Mouse (Mus musculus): Measurements from ENCODE around the gene Elmo3. TPM values are rescaled to one million over a fixed set of nuclear protein-coding genes. Genes with fewer than 3 reads are reported as not detected.

Gene Elmo3
- polyA plus RNA-seq, 1 experiment: 0.63 TPM

GRCm38 (mm10) chr8:105264024-105264982 is 41.1 kb upstream of the Elmo3 start, which contains the start of the genes Tradd and Fbxl8:
Tradd (minus strand) TSS chr8:105264609.
Fbxl8 (plus strand) TSS chr8:105264648.
- peaks cover 14% of the 10 kb centered on the region for H3K27me3 ChIP-seq (replicated peaks)
- H3K9me3 ChIP-seq: peaks cover 20% of the 10 kb centered on the region
- TF ChIP-seq FLI1 (IDR thresholded peaks at IDR 0.05; ENCODE audit: low read length) (no peak), GATA1 (IDR thresholded peaks at IDR 0.05; ENCODE audit: borderline replicate concordance, low read length) (no peak)
- H3K4me1 ChIP-seq: peaks cover 67% of the 10 kb centered on the region
- H3K36me3 ChIP-seq (replicated peaks; ENCODE audit: low read length): peaks cover 55% of the 10 kb centered on the region
- peak within 1 kb of the TSS; percentile 98 for H3K4me3 ChIP-seq (replicated peaks)

GRCm38 (mm10) chr8:105265128-105265527 is 40.3 kb upstream of the Elmo3 start:
- peaks cover 20% of the 10 kb centered on the region for H3K9me3 ChIP-seq
- H3K4me3 ChIP-seq (replicated peaks): peak overlapping the region; percentile 98
- peaks cover 49% of the 10 kb centered on the region for H3K36me3 ChIP-seq (replicated peaks; ENCODE audit: low read length)
- TF ChIP-seq GATA1 (IDR thresholded peaks at IDR 0.05; ENCODE audit: borderline replicate concordance, low read length) (no peak), FLI1 (IDR thresholded peaks at IDR 0.05; ENCODE audit: low read length) (no peak)
- peaks cover 67% of the 10 kb centered on the region for H3K4me1 ChIP-seq
- peaks cover 22% of the 10 kb centered on the region for H3K27me3 ChIP-seq (replicated peaks)

GRCm38 (mm10) chr8:105266775-105267174 is 38.6 kb upstream of the Elmo3 start:
- Histone ChIP-seq H3K27me3 (replicated peaks) (peaks cover 39% of the 10 kb centered on the region), H3K36me3 (replicated peaks; ENCODE audit: low read length) (peaks cover 36% of the 10 kb centered on the region), H3K4me3 (replicated peaks) (no peak overlapping the region), H3K4me1 (peaks cover 60% of the 10 kb centered on the region), H3K9me3 (peaks cover 16% of the 10 kb centered on the region)
- TF ChIP-seq GATA1 (IDR thresholded peaks at IDR 0.05; ENCODE audit: borderline replicate concordance, low read length): no peak
- no peak for TF ChIP-seq FLI1 (IDR thresholded peaks at IDR 0.05; ENCODE audit: low read length)

DNA sequence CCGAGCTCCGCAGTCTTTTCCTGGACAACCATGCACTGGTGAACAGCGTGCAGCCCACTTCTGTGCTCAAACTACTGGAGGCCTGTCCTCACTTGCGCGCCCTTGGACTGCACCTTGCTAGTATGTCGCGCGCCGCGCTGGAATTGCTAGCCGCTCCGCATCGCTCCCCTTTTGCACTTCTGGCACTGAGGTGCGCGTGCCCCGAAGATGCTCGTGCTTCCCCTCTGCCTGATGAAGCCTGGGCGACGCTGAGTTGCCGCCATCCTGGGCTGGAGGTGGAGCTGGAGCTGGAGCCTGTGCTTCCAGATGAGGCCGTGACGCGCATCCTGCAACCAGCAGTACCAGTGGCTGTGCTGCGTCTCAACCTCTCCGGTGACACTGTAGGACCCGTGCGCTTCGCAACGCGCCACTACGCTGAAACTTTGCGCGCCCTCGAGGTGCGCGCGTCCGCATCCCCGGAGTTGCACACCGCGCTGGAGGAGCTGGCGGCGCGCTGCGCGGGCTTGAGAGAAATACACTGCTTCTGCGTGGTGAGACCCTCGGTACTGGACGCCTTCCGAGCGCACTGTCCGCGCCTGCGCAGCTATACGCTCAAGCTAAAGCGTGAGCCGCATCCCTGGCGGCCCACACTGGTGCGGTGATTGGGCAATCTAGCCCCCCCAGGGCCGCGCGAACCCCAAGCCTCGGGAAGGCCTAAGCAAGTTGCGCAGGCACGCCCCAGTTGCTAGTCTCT is 36.9 kb upstream of the Elmo3 start:
- Histone ChIP-seq H3K4me3 (replicated peaks) (peak overlapping the region; percentile 16), H3K36me3 (replicated peaks; ENCODE audit: low read length) (peaks cover 32% of the 10 kb centered on the region), H3K27me3 (replicated peaks) (peaks cover 54% of the 10 kb centered on the region), H3K4me1 (peaks cover 55% of the 10 kb centered on the region), H3K9me3 (peaks cover 14% of the 10 kb centered on the region)
- TF ChIP-seq GATA1 (IDR thresholded peaks at IDR 0.05; ENCODE audit: borderline replicate concordance, low read length) (no peak), FLI1 (IDR thresholded peaks at IDR 0.05; ENCODE audit: low read length) (no peak)

GRCm38 (mm10) chr8:105269075-105269458 is 36.3 kb upstream of the Elmo3 start:
- Histone ChIP-seq H3K4me1 (peaks cover 50% of the 10 kb centered on the region), H3K4me3 (replicated peaks) (peak overlapping the region; percentile 89), H3K36me3 (replicated peaks; ENCODE audit: low read length) (peaks cover 32% of the 10 kb centered on the region), H3K27me3 (replicated peaks) (peaks cover 55% of the 10 kb centered on the region), H3K9me3 (peaks cover 14% of the 10 kb centered on the region)
- TF ChIP-seq FLI1 (IDR thresholded peaks at IDR 0.05; ENCODE audit: low read length) (no peak), GATA1 (IDR thresholded peaks at IDR 0.05; ENCODE audit: borderline replicate concordance, low read length) (no peak)

DNA sequence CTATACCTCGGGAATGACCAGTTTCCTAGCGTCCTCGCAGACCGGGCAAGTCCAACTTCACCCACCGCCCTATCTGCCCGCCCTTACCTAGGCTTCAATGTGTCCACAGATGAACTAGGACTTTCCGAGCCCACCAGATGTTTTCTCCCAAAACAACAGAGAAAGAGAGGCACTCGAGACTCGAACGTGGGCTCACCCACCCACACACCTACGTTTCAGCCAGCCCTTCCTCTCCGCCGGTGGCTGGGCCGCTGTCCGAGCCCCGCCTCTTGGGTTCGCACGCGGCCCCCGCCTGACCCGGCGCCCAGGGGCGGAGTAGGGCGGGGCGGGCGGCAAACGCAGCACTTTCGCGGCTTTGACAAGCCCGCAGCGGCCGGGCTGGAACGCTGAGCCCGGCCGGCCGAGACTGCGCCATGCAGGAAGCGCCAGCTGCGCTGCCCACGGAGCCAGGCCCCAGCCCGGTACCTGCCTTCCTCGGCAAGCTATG is 35.9 kb upstream of the Elmo3 start, which contains the start of gene Hsf4:
Gene Hsf4, plus strand, starts transcription at position 341 of the 487 bp plus-strand sequence.
- Histone ChIP-seq H3K4me1 (peaks cover 49% of the 10 kb centered on the region), H3K9me3 (peaks cover 14% of the 10 kb centered on the region), H3K27me3 (replicated peaks) (peaks cover 60% of the 10 kb centered on the region), H3K4me3 (replicated peaks) (peak within 1 kb of the TSS; percentile 89), H3K36me3 (replicated peaks; ENCODE audit: low read length) (peaks cover 32% of the 10 kb centered on the region)
- no peak for TF ChIP-seq GATA1 (IDR thresholded peaks at IDR 0.05; ENCODE audit: borderline replicate concordance, low read length)
- TF ChIP-seq FLI1 (IDR thresholded peaks at IDR 0.05; ENCODE audit: low read length): no peak

DNA sequence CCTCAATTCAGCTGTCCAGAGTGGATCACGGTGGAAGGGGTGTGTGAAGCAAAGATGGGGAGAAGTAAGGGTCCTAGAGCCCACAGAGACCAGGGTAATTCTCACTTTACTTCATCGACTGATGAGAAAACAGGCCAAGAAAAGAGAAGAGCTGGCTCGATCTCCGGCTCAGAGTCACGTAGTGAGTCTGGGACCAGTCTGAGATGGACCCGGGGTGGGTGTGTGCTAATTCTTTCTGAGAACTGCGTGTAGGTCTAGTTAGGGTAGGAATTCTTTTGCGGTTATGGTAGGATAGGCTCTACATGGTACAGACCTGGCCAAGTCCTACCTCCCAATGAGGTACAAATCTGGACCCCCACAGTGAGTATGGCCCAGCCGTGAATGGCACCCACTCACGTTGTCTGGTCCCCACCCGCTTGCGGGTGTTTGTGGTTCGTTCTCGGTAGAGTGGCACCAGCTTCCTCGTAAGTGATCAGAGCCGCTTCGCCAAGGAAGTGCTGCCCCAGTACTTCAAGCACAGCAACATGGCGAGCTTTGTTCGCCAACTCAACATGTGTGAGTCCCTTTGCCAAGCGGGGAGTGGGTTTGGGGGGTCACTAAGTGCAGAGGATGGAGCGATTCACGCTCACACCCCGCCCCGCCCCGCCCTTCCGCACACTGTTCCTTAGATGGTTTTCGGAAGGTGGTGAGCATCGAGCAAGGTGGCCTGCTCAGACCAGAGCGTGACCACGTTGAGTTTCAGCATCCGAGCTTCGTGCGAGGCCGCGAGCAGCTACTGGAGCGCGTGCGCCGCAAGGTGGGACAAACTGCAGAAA is 35.1 kb upstream of the Elmo3 start:
- Histone ChIP-seq H3K27me3 (replicated peaks) (peaks cover 68% of the 10 kb centered on the region), H3K4me1 (peaks cover 44% of the 10 kb centered on the region), H3K4me3 (replicated peaks) (peak overlapping the region; percentile 89), H3K9me3 (peaks cover 14% of the 10 kb centered on the region), H3K36me3 (replicated peaks; ENCODE audit: low read length) (peaks cover 32% of the 10 kb centered on the region)
- TF ChIP-seq GATA1 (IDR thresholded peaks at IDR 0.05; ENCODE audit: borderline replicate concordance, low read length) (no peak), FLI1 (IDR thresholded peaks at IDR 0.05; ENCODE audit: low read length) (no peak)

GRCm38 (mm10) chr8:105270916-105271186 is 34.5 kb upstream of the Elmo3 start:
- H3K4me1 ChIP-seq: peaks cover 46% of the 10 kb centered on the region
- H3K27me3 ChIP-seq (replicated peaks): peaks cover 73% of the 10 kb centered on the region
- H3K36me3 ChIP-seq (replicated peaks; ENCODE audit: low read length): peaks cover 32% of the 10 kb centered on the region
- peaks cover 14% of the 10 kb centered on the region for H3K9me3 ChIP-seq
- H3K4me3 ChIP-seq (replicated peaks): peak overlapping the region; percentile 64
- no peak for TF ChIP-seq GATA1 (IDR thresholded peaks at IDR 0.05; ENCODE audit: borderline replicate concordance, low read length)
- TF ChIP-seq FLI1 (IDR thresholded peaks at IDR 0.05; ENCODE audit: low read length): no peak

DNA sequence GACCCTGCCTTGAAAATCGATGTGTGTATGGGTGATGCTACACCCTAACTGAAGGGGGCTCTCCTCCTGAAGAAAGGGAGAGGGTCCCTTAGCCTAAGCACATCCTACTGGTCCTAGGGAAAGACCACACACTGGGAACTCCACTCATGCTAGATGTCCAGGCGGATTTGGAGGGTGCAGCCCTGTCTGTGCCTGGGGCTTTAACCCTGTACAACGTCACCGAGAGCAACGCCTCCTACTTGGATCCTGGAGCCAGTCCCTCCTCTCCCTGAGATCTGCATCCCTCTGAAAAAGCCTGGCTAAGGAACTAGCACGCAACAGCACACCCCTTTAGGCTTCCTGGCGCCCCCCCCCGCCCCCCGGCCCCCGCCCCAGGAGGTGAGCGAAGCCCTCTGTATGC is 30.0 kb upstream of the Elmo3 start:
- H3K9me3 ChIP-seq: no peaks in the 10 kb centered on the region
- TF ChIP-seq GATA1 (IDR thresholded peaks at IDR 0.05; ENCODE audit: borderline replicate concordance, low read length) (no peak), FLI1 (IDR thresholded peaks at IDR 0.05; ENCODE audit: low read length) (no peak)
- H3K27me3 ChIP-seq (replicated peaks): peaks cover 92% of the 10 kb centered on the region
- H3K4me1 ChIP-seq: peaks cover 51% of the 10 kb centered on the region
- H3K36me3 ChIP-seq (replicated peaks; ENCODE audit: low read length): no peaks in the 10 kb centered on the region
- peak overlapping the region; percentile 90 for H3K4me3 ChIP-seq (replicated peaks)
